Mouse (Mus musculus) hindbrain, embryonic 14.5 days (tissue): ENCODE results near the gene Gm4187. TPM values are rescaled to one million over a fixed set of nuclear protein-coding genes. Genes with fewer than 3 reads are reported as not detected.
"Not testable (repeated sequence)": the region's sequence is repeated elsewhere in the genome, so short reads cannot be mapped to it uniquely, and the experiment has no call there.

Experiments
- ATAC-seq: fragments of 200-750 bp; cut with Nextera tagmentation; 2 replicates; pipeline ENCODE4 v1.8.0; 2017; ENCODE audit warnings: moderate number of reproducible peaks, mild to moderate bottlenecking, moderate TSS enrichment, moderate library complexity; ENCODE audit not compliant: low FRiP score
- DNase-seq: peaks from one replicate; pipeline ENCODE4 v3.0.0-alpha.2; 2015; ENCODE audit warnings: low spot score
- H3K27ac ChIP-seq: fragments of 300-500 bp; sonication (generic); 2 replicates; pipeline ENCODE4 v1.5.1; 2014; ENCODE audit warnings: mild to moderate bottlenecking, moderate library complexity
- H3K27me3 ChIP-seq: fragments of 300-500 bp; sonication (generic); 2 replicates; pipeline ENCODE4 v1.6.1; 2014; ENCODE audit warnings: mild to moderate bottlenecking, low read length, mixed read lengths; ENCODE audit not compliant: control insufficient read depth, insufficient read depth
- H3K36me3 ChIP-seq: fragments of 300-500 bp; sonication (generic); replicated peaks from 2 replicates; pipeline ENCODE4 v1.6.1; 2014; ENCODE audit not compliant: control insufficient read depth, insufficient read depth
- H3K4me1 ChIP-seq: fragments of 300-500 bp; sonication (generic); replicated peaks from 2 replicates; pipeline ENCODE4 v1.6.1; 2014; ENCODE audit warnings: antibody characterized with exemption, low read length, mixed read lengths; ENCODE audit not compliant: control insufficient read depth, insufficient read depth
- H3K4me2 ChIP-seq: fragments of 300-500 bp; sonication (generic); replicated peaks from 2 replicates; pipeline ENCODE4 v1.6.1; 2014; ENCODE audit warnings: mild to moderate bottlenecking, moderate library complexity
- H3K4me3 ChIP-seq: fragments of 300-500 bp; sonication (generic); replicated peaks from 2 replicates; pipeline ENCODE4 v1.5.1; 2014; ENCODE audit warnings: mild to moderate bottlenecking, low read length
- H3K9ac ChIP-seq: fragments of 300-500 bp; sonication (generic); 2 replicates; pipeline ENCODE4 v1.6.1; 2014
- H3K9me3 ChIP-seq: fragments of 300-500 bp; sonication (generic); 2 replicates; pipeline ENCODE4 v1.6.1; 2016; ENCODE audit warnings: low read length; ENCODE audit not compliant: control insufficient read depth
- WGBS: fragments of 180-500 bp; shearing (Covaris S2); extraction: QIAGEN DNeasy Blood & Tissue Kit; methylation state at CpG from one replicate; pipeline ENCODE4 v1.1.7; 2014; 5-methylcytosine and 5-hydroxymethylcytosine counted together
- polyA plus RNA-seq: library from polyadenylated mRNA; unstranded; fragments of >200 nt; fragmentation: Nextera tagmentation; extraction: Ambion mirVana; gene quantifications from 2 replicates; pipeline ENCODE4 v1.2.1, GENCODE M21; 2014

The Gm4187 gene
- polyA plus RNA-seq: not detected in 2 replicates

DNA sequence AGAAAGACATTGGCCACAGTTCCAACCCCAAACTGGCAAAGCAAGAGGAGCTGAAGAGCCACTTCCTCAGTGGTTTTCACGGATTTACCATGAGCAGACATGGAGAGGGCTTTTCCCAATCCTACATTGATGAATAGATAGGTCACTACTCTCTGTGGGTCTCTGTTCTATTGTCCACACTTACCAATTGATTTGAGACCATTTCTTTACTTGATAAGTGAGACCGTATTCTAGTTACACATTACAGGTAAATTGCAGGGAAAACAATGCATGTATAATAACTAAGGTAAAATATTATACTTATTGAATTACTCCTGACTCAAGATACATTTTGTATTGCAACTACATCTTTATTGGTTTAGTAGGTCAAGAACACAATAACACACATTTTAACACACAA lies at the start of gene Gm4187:
Gene Gm4187, minus strand, starts transcription at position 101 of the 400 bp plus-strand sequence.
- not testable (repeated sequence) for H3K9ac ChIP-seq, H3K9me3 ChIP-seq, DNase-seq, H3K4me1 ChIP-seq, H3K4me2 ChIP-seq, H3K36me3 ChIP-seq, H3K4me3 ChIP-seq, H3K27ac ChIP-seq, H3K27me3 ChIP-seq, ATAC-seq
- no CpG with 5 or more reads among the region's 2 CpGs for WGBS

DNA sequence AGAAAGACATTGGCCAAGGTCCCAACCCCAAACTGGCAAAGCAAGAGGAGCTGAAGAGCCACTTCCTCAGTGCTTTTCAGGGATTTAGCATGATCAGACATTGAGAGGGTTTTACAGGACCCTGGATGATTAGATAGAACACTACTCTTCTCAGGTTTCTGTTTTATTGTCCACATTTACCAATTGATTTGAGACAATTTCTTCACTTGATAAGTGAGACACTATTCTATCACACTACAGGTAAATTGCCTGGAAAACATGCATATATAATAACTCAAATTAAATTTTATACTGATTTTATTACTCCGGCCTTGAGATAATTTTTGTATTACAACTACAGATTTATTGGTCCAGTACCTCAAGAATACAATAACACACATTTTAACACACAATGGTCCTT lies 41.4 kb upstream of the Gm4187 start, which contains the start of gene Gm8660:
Gene Gm8660, minus strand, starts transcription at position 101 of the 400 bp plus-strand sequence.
- not testable (repeated sequence) for DNase-seq

More for the DNA sequence above, 41.4 kb upstream of the Gm4187 start, which contains the start of gene Gm8660:
- not testable (repeated sequence) for H3K4me3 ChIP-seq, H3K36me3 ChIP-seq, H3K4me1 ChIP-seq, ATAC-seq, H3K27me3 ChIP-seq, H3K27ac ChIP-seq, H3K4me2 ChIP-seq, H3K9me3 ChIP-seq, H3K9ac ChIP-seq
- WGBS: no CpG with 5 or more reads among the region's 1 CpGs

Other genes starting within 250 kb of the Gm4187 start
- gene Gm16451, start 211.5 kb downstream of the Gm4187 start, polyA plus RNA-seq: not detected in 2 replicates
- gene Gm10666, start 195.0 kb downstream of the Gm4187 start, polyA plus RNA-seq: not detected in 2 replicates
- not detected in 2 replicates for gene Vmn1r142, start 165.7 kb downstream of the Gm4187 start, polyA plus RNA-seq
- gene Vmn1r143, start 140.3 kb downstream of the Gm4187 start, polyA plus RNA-seq: not detected in 2 replicates
- gene Gm8653, start 128.5 kb downstream of the Gm4187 start, polyA plus RNA-seq: not detected in 2 replicates
- gene Gm8453, start 100.2 kb downstream of the Gm4187 start, polyA plus RNA-seq: not detected in 2 replicates
- gene Gm8660, start 41.3 kb upstream of the Gm4187 start, polyA plus RNA-seq: not detected in 2 replicates
- not detected in 2 replicates for gene Vmn1r148, start 83.9 kb upstream of the Gm4187 start, polyA plus RNA-seq
- not detected in 2 replicates for gene Vmn1r149, start 108.5 kb upstream of the Gm4187 start, polyA plus RNA-seq
- not detected in 2 replicates for gene Gm10665, start 134.4 kb upstream of the Gm4187 start, polyA plus RNA-seq
- gene Vmn1r151, start 170.0 kb upstream of the Gm4187 start, polyA plus RNA-seq: not detected in 2 replicates
- gene Vmn1r152, start 193.2 kb upstream of the Gm4187 start, polyA plus RNA-seq: not detected in 2 replicates
- not detected in 2 replicates for gene Gm8677, start 205.2 kb upstream of the Gm4187 start, polyA plus RNA-seq
- gene Gm4201, start 235.6 kb upstream of the Gm4187 start, polyA plus RNA-seq: not detected in 2 replicates